Mouse (Mus musculus): Measurements from ENCODE around the gene Ank2. TPM values are rescaled to one million over a fixed set of nuclear protein-coding genes. Genes with fewer than 3 reads are reported as not detected.

Ank2 gene
- polyA plus RNA-seq (2012; rRNA removed) = 7.2 and 8.2 TPM in 2 replicates

DNA sequence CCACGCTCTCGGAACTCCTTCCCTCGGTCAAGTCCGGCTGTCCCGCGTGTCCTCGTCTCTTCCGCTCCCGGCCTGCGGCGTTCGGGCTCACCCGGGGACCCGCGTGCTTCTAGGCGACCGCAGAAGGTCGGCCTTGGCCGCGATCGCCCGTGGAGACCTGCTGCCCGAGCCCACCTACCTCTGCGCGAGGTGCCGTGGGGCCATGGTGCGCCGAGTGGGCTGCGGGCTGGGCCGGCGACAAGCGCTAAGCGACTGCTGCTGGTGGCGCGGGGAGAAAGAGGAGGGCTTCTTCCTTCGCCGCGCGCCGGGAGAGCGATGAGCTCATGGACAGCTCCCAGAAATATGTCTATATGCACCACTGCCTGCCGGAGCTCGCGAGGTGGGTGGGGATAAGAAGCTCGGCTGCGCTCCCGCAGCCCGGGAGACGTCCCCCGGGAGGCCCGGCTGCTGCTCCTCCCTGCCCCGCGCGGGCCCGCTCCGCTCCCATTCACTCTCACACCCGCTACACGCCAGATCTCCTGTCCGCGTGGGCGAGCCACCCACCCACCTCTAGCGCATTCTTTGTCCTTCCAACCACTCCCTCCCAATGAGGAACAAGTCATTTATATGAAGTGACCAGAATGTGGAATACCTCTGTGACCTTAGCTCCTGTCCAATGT, at the start of gene Ank2:
Gene Ank2 (minus strand): TSS at position 609 of the 659 bp plus-strand sequence.

Other genes with a start within 250 kb of the Ank2 start
- gene Larp7, start 54.0 kb upstream of the Ank2 start, polyA plus RNA-seq (2012; rRNA removed) = 11.1 and 12.2 TPM in 2 replicates
- gene Zgrf1, start 54.1 kb upstream of the Ank2 start, polyA plus RNA-seq (2012; rRNA removed) = 2.3 and 2.7 TPM in 2 replicates
- not detected in 2 replicates for gene Neurog2, start 133.8 kb upstream of the Ank2 start, polyA plus RNA-seq (2012; rRNA removed)

All from liver, embryonic 18 days (tissue).